In the genomic region with DNA sequence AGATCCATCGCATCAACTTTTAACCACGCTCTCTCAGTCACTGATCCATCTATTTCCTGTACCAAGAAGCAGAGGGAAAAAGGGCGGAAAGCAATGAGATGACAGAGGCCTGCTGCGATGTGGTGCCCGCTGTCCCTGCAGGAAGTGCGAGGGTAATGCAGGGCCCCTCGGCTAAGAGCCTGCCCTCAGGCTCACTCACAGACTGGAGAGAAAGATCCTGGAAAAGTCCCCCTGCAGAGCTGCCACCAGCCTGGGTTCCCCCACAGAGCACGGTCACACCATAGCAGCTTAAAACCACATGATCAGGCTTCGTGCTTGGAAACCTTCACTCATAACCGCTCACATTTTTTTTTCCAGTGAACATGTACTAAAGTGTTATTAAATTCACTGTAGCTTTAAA, we compare ENCODE assay signal across 9 mouse cellular contexts. TPM values are rescaled to one million over a fixed set of nuclear protein-coding genes. Genes with fewer than 3 reads are reported as not detected.
DNase-seq lines count a peak whose midpoint lies in the region; ATAC-seq lines count a peak whose summit lies in the region.
"Had no signal": no experiment of that assay in that cellular context is flagged by ENCODE, and none has a peak within 500 bp of the region (broad histone marks: within the 10 kb centered on the region; RNA-seq: fewer than 3 reads in every experiment).

No protein-coding gene starts in this region.

- 35% methylated on average over 10 of the region's 10 CpGs for WGBS in kidney, embryonic 16.5 days
- 33% methylated on average over 10 of the region's 10 CpGs for WGBS in hindbrain, embryonic 12.5 days
- 36% methylated on average over 10 of the region's 10 CpGs for WGBS in midbrain, embryonic 14.5 days

- intact Hi-C loops in left cerebral cortex, postnatal 10 days (cut with DNase I), result no loop called here

- DNase-seq in kidney, adult 18-20 months, result no peak
- DNase-seq in embryo, embryonic 10.5 days (ENCODE audit: low spot score), result peak; percentile 63
- peak; percentile 45 for DNase-seq in midbrain, embryonic 14.5 days
- DNase-seq in left cerebral cortex, postnatal 10 days (ENCODE audit: extremely low spot score in 1 of 2, low spot score in 2 of 2), result no peak
- DNase-seq in layer of hippocampus, adult 11-12 months (ENCODE audit: low spot score), result no peak
- no peak for DNase-seq in thymus, postnatal 10 days (ENCODE audit: low spot score in 2 of 2)

- H3K4me2 ChIP-seq in kidney, embryonic 16.5 days (replicated peaks; ENCODE audit: low read depth, low read length), result no peak overlapping the region
- 0 out of 2 replicates have a peak overlapping the region, but pooled peaks have one; percentile 6 for H3K4me2 ChIP-seq in hindbrain, embryonic 12.5 days (replicated peaks)
- H3K4me2 ChIP-seq in midbrain, embryonic 14.5 days (ENCODE audit: low read length), result 0 out of 2 replicates have a peak overlapping the region, but pooled peaks have one; percentile 6

- H3K4me1 ChIP-seq in kidney, embryonic 16.5 days (ENCODE audit: insufficient read depth, low read length), result peaks cover 44% of the 10 kb centered on the region
- H3K4me1 ChIP-seq in hindbrain, embryonic 12.5 days, result peaks cover 30% of the 10 kb centered on the region
- H3K4me1 ChIP-seq in midbrain, embryonic 14.5 days (ENCODE audit: control insufficient read depth, insufficient read depth, low read length), result peaks cover 6% of the 10 kb centered on the region; the same call in 1 of the 2 replicates

- peaks cover 18% of the 10 kb centered on the region for H3K36me3 ChIP-seq in kidney, embryonic 16.5 days (ENCODE audit: insufficient read depth, low read length)
- H3K36me3 ChIP-seq in hindbrain, embryonic 12.5 days, result peaks cover 20% of the 10 kb centered on the region
- H3K36me3 ChIP-seq in midbrain, embryonic 14.5 days (ENCODE audit: control insufficient read depth, insufficient read depth, low read length), result peaks cover 10% of the 10 kb centered on the region; the same call in 1 of the 2 replicates

- H3K4me3 ChIP-seq in kidney, embryonic 16.5 days (ENCODE audit: low read length), result no peak overlapping the region
- no peak overlapping the region for H3K4me3 ChIP-seq in hindbrain, embryonic 12.5 days
- no peak overlapping the region for H3K4me3 ChIP-seq in midbrain, embryonic 14.5 days (replicated peaks; ENCODE audit: low read depth, low read length)

- peak overlapping the region; percentile 40; the same call in 1 of the 2 replicates for H3K9ac ChIP-seq in kidney, embryonic 16.5 days (replicated peaks; ENCODE audit: low read length)
- H3K9ac ChIP-seq in hindbrain, embryonic 12.5 days, result no peak overlapping the region
- H3K9ac ChIP-seq in midbrain, embryonic 14.5 days (replicated peaks; ENCODE audit: low read length), result no peak overlapping the region

- ATAC-seq in kidney, embryonic 16.5 days (ENCODE audit: low FRiP score, low TSS enrichment), result 0 out of 2 replicates have a peak, but pooled peaks have one; percentile 28
- ATAC-seq in hindbrain, embryonic 12.5 days (ENCODE audit: low FRiP score), result no peak
- no peak for ATAC-seq in midbrain, embryonic 14.5 days (ENCODE audit: low FRiP score, low TSS enrichment)

- H3K27me3 ChIP-seq in kidney, embryonic 16.5 days (ENCODE audit: insufficient read depth, low read length), result no peaks in the 10 kb centered on the region
- no peaks in the 10 kb centered on the region for H3K27me3 ChIP-seq in hindbrain, embryonic 12.5 days
- no peaks in the 10 kb centered on the region for H3K27me3 ChIP-seq in midbrain, embryonic 14.5 days (ENCODE audit: control insufficient read depth, insufficient read depth, low read length)

- no peaks in the 10 kb centered on the region for H3K9me3 ChIP-seq in kidney, embryonic 16.5 days (ENCODE audit: low read length)
- H3K9me3 ChIP-seq in hindbrain, embryonic 12.5 days (replicated peaks), result no peaks in the 10 kb centered on the region
- no peaks in the 10 kb centered on the region for H3K9me3 ChIP-seq in midbrain, embryonic 14.5 days (ENCODE audit: control insufficient read depth, low read length)
- H3K9me3 ChIP-seq: G1E had no signal

- H3K27ac ChIP-seq in kidney, embryonic 16.5 days (ENCODE audit: low read length), result peak overlapping the region; percentile 71
- H3K27ac ChIP-seq in hindbrain, embryonic 12.5 days, result peak overlapping the region; percentile 55
- H3K27ac ChIP-seq in midbrain, embryonic 14.5 days (replicated peaks; ENCODE audit: low read depth, low read length), result 0 out of 2 replicates have a peak overlapping the region, but pooled peaks have one; percentile 33

RNA-seq across cellular contexts. Expression of gene Auh, which starts 25.7 kb away (rescaled TPM):
- 64.1 and 68.0 TPM in 2 replicates for polyA plus RNA-seq in kidney, embryonic 16.5 days (2015; fragmentation: Nextera tagmentation; extraction: Ambion mirVana)
- polyA plus RNA-seq in hindbrain, embryonic 12.5 days (2016; fragmentation: Nextera tagmentation; extraction: Ambion mirVana), result 47.7 and 50.6 TPM in 2 replicates
- 49.5 and 50.4 TPM in 2 replicates for polyA plus RNA-seq in midbrain, embryonic 14.5 days (2014; fragmentation: Nextera tagmentation; extraction: Ambion mirVana)
- total RNA-seq in left cerebral cortex, postnatal 10 days (2021), result 10 to 100 TPM; 73.3 to 81.6 TPM

Comparison
In these comparisons a context has a peak if more than half of its experiments do, and no peak if none do; other contexts are left out.
1. DNase-seq: peak in embryo, embryonic 10.5 days (single experiment) and midbrain, embryonic 14.5 days (single experiment); none in kidney, adult 18-20 months (single experiment), left cerebral cortex, postnatal 10 days (0 of 2), layer of hippocampus, adult 11-12 months (single experiment) and thymus, postnatal 10 days (0 of 2).
2. Peak in every context shown above with its lines, with median percentiles within 50 percentile points of each other: H3K27ac ChIP-seq.